Mouse (Mus musculus): ENCODE measurements at regions not wholly inside any gene's neighbourhood (a gene's known extent, or its start where the extent isn't known, plus 50 kb on each side); places are given as distances from the start of the nearest gene placed in this dataset.
A peak's percentile ranks its signal among the peaks of the same experiment; 100 is the strongest.

DNA sequence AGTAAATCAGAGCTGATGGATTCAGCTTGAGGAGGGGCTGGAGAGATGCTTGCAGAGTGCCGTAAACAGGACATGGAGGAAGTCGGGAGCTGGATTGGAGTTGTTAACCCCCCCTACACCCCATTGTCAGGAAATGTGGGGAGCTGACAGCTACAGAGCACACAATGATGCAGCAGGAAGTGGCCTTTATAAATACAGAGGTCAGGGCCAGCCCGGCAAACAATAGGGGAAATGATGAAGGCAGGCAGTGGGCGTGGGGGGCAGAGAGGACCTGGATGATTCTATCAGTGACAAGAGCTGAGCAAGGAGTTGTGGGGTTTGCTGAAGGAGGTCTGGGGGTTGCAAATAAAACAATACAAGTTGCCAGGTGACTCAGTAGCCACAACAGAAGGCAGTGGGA is 265.3 kb downstream of the Ets1 start:
- intact Hi-C loops (cut with DNase I), result loop anchor here (1.0 kb wide), 1 partner anchor 32 kb away; no protein-coding TSS in a partner anchor
- peak; percentile 42 to 57 for DNase-seq

DNA sequence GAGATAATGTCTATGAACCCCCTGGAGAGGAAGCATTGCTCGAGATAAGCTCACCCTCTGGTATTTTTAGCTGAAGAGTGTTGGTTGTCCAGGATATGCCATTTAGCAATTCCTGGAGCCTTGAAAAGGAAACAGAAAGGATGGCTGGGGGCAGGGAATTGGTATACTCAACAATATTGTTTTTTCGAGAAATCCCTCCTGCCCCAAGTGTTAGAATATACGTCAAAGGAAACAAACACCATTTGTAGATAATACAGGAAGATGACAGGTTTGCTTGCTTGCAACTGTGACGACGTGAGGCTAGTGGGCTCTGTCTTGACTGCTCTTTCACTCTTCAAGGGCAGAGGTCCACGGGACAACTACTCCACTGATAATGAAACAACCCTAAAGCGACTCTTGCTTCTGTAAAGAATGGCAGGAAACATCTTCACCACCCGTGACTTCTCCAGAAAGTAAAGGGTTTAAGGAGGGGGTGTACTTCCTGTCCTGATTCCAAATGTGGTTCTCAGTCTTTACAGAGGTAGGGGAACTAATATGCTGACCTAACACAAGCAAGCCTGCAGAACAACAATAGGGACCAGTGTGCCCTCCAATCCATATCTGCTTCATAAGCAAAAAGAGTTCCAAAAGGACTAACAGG is 270.3 kb downstream of the Ets1 start:
- intact Hi-C loops (cut with DNase I), result loop anchor here (1.0 kb wide), 1 partner anchor 27 kb away; no protein-coding TSS in a partner anchor
- DNase-seq, result peak in 1 of 2 experiments; percentile 18

DNA sequence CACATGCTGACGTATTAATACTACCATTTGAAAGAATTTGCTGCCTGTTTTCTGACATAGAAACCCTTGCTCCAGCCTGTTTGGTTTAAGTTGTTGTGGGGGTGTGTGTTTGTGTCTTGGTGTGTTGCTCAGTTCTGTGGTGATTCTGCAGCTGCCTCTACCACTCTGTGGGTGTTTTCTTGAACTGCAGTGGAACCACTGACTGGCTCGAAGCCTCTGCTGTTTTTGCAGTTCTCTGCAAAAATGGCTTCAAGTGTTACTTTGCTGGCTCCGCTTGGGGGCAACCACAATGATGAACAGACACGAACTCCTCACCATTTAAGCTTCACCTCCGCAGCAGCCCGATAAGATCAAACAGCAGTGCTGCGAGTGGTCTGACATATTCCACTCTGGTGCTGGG is 274.6 kb downstream of the Ets1 start:
- intact Hi-C loops (cut with DNase I), result loop anchor here (2.0 kb wide), 1 partner anchor 16 kb away; no protein-coding TSS in a partner anchor
- DNase-seq, result no peak

DNA sequence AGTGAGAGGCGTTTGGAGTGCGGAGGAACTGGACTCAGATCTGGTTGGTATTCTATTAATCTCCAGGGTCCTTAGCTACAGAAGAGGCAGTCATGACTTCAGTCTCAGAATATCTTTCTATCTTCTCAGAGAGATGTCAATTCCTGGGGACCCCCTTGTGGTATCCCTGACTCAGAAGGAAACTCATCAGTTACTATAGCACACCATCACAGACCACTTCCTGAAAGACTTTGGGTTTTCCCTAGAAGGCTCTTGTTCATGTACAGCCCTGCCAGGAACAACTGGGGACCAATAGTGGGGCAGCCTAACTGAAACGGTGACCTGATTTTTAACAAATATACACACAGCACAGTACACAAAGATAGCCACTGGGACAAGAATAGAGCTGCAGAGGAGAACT is 279.6 kb downstream of the Ets1 start:
- intact Hi-C loops (cut with DNase I), result no loop called here
- no peak for DNase-seq

DNA sequence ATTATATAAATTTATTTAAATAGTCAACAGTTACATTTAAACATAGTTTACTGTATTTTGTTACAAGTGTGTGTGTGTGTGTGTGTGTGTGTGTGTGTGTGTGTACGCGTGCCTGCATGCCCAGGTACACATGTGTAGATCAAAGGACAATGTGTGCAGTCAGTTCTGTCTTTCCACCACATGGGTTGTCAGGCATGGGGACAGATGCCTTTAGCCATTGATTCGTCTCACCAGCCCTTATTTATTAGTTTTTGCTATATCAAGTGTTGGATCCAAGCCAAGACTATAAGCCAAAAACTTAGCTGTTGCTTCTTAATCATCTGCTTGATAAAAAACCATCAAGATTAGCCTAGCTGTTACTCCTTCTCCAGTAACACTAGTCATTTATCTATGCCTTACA is 280.7 kb downstream of the Ets1 start:
- intact Hi-C loops (cut with DNase I), result no loop called here
- no peak for DNase-seq

DNA sequence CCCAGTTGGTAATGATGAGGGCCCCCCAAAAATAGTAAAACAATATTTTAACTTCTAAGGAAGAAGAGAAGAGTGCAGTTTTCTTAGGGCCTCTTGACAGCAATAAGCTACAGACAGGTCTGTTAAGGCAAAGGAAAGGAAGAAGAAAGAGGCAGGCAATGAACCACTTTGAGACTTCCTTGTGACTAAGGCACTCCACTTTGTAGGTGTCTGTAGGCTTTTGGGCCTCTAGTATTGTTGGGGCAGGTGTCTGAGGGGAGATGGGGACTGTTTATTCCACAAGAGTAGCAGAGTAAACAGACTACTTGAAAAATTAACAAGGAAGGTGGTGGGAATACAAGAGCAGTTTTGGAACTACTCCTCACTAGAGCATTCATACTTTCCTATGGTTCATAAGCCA is 287.9 kb downstream of the Ets1 start:
- intact Hi-C loops (cut with DNase I), result no loop called here
- DNase-seq, result no peak

DNA sequence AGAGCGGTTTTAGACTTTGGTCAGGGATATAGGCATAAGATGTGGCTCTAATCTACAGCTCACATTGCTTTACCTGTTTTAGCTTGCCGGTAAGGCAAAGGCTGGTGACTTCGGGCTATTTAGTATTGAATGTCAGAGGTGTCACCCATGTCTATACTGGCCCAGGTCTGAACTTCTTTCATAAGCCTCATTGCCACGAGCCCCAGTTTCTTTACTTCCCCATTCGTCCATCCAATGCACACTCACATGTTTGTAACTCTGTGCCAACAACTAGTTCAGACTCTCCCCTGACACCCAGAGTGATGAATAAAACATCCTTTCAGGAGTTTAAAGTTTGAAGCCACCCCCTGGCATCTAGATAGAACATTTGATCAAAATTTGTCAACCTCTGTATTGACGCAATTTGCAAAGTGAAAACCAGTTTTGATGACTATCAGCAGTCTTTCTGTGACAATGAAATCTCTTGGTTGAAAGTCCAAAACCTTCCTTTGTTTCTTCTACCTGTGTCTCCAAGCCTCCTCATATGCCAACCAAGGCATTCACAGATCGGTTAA is 288.4 kb downstream of the Ets1 start:
- intact Hi-C loops (cut with DNase I), result no loop called here
- DNase-seq, result no peak

DNA sequence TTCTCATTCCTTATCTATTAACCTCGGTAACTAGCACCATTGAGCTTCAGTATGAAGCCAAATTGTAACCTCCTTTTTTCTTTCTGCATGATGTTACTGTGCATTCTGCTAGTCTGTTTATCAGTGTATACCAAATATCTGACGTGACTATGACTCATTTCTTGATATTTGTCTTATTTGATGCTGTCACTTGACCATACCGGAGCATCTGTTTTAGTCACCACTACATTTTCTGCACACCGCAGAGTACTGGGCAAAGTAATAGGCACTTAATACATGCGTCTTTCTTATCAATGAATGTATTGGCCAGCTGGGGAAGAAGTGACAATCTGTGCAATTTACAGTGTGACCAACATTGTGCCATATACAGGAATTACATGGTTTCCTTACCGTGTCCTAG is 289.0 kb downstream of the Ets1 start:
- intact Hi-C loops (cut with DNase I), result no loop called here
- no peak for DNase-seq

DNA sequence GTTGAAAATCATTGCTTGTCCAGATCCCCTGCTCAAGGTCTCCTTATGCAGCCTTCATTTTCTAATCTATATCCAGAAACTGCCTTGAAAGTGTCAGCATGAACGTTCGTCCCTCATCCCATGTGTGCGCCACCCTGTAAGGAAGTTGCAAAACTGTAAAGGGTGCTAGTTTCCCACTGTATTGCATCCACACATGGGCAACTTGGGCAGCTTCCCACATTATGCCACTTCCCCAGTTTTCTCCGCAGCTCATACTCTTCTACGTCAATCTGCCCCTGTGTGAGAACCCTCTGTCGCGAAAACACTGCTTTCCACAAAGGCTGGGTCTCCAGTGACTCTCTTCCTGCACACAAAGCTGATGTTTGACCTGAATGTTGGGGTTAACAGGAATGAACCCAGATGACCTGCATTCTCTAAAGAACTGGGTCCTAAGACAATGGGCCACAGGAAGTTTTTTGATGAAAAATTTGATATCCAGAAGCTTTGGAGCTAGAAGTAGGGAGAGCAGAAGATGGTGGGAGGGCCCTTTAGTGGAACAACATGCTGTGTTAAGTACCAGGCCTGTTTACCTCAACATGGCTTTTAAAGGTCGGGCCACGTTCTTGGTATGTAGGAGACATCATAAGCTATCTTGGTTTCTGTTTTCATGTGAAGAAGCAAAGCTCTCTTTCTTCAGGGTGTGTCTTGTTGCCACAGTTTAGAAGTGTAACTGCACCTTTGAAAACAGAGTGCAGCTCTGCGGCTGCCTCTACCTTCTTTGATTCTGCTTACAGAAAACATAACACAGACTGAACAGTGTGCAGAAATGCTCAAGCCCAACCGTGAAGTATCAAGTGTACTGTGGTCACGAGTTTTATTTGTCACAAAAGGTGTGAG is 289.9 kb downstream of the Ets1 start:
- DNase-seq, result no peak
- intact Hi-C loops (cut with DNase I), result loop anchor here (2.0 kb wide), 1 partner anchor 15 kb away; no protein-coding TSS in a partner anchor

DNA sequence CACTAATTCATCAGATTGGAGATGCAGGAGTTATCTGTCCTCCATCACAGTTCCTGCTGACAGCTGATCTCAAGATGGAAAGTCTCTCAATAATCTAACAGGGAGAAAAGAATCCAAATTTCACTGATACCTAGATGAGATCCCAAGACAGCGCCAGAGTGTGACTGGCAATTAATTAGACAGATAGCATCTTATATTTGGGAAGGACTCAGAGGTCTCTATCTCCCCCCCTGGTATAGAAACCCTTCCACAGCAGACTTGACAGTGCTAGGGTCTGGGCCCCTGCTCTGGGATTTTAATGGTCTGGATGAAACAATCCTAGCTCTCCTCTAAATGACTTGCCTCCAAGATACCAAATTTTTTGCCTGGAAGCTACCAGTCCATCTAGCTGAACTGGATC is 291.6 kb downstream of the Ets1 start:
- DNase-seq, result no peak
- intact Hi-C loops (cut with DNase I), result loop anchor here (2.0 kb wide), 1 partner anchor 17 kb away; no protein-coding TSS in a partner anchor

DNA sequence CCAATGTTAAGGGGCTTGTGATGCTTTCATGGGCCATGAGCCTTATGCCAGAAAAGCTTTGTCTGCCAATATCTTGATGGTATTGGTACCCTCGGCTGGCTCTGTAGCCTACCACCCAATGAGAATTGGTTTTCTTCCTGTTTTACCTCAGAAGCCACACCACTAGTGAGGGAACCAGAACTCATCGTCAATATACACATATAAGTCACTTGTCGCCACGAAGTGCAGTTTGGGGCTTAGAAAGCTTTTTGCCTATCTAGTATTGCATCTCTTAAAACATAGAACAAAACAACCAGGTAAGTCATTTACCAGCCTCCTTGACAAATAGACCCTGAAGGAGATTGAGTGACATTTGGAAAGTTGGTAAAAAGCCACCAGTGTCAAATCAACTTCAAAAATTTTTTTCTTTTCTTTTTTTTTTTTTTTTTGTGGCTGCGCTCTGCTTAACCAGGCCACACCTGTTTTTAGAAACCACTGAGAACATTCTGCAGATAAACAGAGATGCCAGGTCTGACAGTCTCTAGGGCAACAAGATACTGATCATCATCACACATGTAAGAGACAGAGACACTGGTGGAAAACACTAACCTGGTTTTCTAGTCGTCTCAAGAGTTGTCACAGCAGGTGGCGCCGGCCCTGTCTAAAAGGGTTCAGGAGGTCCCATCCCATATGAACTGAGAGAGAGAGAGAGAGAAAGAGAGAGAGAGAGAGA is 292.4 kb downstream of the Ets1 start:
- intact Hi-C loops (cut with DNase I), result no loop called here
- no peak for DNase-seq

DNA sequence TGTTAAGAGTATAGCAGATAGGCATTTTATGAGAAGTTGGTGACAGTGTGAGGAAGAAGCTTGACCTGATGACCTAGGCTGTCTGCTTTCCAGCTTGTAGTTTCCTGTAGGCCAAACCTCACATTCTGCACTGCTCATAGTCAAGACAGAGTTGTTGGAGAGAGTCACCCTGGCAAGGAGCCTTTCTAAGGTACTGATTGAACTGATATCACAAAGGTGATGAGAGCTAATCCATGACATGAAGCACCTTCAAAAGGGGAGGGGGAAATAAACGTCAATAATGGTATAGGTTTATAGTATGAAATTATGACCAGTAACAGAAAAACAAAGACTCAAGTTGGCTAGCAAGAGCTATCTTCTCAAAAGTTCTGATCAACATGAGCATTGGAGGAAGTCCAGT is 293.3 kb downstream of the Ets1 start:
- no peak for DNase-seq
- intact Hi-C loops (cut with DNase I), result no loop called here

DNA sequence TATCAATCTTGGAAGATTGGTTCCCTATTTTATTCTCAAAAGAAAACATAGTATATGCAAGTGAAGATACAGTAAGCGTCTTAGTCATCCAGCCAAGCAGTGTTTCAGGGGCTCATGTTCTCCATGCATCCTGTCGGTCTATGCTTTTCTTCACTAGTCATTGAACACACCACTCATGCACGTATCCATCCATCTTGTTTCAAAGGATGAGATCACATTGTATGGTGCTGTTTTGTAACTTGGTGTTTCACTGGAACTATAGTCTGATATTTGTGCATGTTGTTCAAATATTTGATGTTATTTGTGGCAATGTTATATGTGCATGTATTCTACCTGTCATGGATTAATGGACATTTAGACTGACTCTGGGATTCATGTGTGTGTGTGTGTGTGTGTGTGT is 293.8 kb downstream of the Ets1 start:
- intact Hi-C loops (cut with DNase I), result loop anchor here (10.0 kb wide), 2 partner anchors 95 to 255 kb away; no protein-coding TSS in a partner anchor
- no peak for DNase-seq

DNA sequence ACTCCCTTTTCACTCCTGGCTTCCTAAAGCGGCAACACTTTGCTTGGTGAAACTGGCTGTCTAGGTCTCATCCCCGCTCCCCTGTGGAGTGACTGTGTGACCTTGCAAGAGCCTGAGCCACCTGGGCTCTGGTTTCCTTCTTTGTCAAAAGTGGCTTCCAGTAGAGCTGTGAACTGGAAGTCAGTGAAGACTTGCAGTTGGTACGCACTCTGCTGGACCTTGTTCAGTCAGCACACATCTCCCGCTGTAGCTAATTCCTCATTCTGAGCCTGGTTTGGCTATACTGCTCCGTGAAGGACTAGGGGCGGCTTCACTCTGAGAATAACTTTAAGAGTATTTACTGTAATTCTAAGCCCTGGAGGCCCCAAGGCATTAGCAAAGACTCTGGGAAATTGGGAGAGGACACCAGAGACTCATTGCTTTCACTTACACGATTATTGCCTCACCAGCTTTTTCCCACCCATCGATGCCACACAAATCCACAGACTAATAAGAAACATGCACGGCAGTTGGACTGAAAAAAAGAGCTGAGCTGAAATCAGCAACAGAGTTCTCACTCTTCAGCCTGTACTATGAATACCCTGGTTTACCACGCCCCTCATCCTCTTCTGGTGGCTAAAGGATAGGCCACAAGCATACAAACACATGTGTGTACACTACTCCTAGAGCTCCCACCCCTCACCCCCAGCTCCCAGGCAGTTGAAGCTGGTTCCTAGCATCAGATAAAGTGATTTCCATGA is 295.4 kb downstream of the Ets1 start:
- intact Hi-C loops (cut with DNase I), result loop anchor here (10.0 kb wide), 2 partner anchors 97 to 257 kb away; no protein-coding TSS in a partner anchor
- DNase-seq, result no peak

DNA sequence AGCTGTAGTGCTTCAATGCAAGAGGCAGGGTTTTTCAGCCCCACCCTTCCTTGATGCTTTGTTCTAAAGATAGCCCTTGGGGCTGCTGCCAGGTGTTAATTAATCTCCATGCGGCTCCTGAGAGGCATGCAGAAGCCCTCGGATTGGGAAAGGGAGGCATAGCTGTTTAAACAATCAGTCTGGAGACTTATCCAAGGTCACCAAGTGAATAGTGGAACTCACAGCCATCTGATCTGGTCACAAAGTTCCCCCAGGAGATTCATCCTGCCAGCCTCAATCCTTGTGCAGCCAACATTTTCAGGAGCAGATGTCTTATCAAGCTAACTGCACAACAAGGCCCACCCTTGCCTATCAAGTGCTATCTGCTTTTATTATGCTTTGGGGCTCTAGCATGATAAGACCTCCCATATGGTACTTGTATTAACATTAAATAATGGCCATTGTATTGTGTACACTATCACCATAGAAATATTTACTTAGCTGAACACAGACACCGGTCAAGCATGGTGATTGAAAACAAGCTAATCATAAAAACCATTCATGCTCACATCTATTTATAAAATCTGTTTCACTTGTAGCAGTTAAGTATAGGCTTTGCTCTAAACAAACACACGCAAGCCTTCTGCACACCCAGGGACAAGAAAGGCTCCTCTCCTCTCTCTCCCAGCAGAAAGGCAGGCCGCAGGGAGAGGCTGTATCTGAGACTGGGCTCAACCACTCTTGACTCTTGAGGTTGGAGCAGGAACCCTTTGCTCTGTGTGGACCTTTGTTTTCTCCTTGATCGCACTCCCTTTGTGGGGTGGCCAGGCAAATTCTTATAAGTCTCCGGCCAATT is 297.4 kb downstream of the Ets1 start:
- peak; percentile 47 to 54 for DNase-seq
- intact Hi-C loops (cut with DNase I), result loop anchor here (1.0 to 10.0 kb wide), 4 partner anchors 27 to 259 kb away; no protein-coding TSS in a partner anchor

DNA sequence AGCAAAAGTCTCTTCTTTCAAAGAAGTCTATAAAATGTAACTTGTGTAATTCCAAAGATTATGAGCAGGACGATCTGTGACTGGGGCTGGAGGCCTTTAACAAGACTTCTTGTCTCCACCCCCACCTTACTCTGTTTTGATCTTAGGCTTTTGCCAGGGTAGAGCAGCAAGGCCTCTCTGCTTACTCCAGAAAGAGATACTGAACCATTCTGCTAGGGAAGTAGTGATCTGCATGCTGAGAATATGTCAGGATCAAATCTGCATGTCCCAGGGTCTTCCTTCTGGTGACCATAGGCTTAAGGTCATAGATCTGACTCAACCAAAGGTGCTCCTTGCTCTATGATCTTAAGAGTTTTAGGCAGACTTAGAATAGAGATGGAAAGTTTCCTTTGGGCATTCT is 298.4 kb downstream of the Ets1 start:
- intact Hi-C loops (cut with DNase I), result loop anchor here (10.0 kb wide), 2 partner anchors 100 to 260 kb away; no protein-coding TSS in a partner anchor
- DNase-seq, result no peak

DNA sequence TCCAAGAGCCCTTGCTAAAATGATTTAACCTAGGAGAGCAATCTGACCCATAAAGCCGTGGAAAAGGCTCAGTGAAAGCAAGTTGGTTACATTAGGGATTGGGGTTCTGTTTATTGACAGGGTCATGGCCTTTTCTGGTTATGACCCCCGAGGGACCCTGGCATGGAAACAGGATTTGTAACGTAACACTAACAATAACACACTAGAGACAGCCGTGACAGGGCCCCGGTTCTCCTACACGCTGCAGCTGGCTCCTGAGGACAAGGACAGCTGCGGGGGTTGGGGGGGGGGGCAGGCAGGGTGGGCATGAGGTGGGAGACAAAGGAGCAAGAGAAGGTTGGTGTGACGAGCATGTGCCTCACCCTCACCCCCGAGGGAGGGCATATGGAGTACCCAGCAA is 300.4 kb downstream of the Ets1 start:
- no peak for DNase-seq
- intact Hi-C loops (cut with DNase I), result loop anchor here (5.0 to 10.0 kb wide), 4 partner anchors 102 to 262 kb away; no protein-coding TSS in a partner anchor

DNA sequence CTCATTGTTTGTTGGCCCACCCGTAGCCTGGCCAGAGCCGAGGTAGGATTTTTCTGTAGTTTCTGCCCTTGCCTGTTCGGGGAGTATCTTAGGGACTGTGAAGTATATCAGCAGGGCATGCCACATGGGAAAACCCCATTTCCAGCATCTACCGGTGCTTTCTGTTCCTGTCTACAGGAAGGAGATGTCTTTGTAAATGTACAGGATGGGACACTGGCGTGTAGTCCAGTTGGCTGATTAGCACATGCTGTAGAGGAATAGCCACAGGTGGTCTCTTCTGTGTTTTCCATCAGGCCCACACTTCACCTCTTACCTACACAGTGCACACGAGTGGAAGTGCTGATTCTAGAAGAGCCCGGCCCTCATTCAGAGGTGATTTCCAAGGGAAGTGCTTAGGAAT is 301.4 kb downstream of the Ets1 start:
- intact Hi-C loops (cut with DNase I), result loop anchor here (5.0 to 10.0 kb wide), 4 partner anchors 103 to 263 kb away; no protein-coding TSS in a partner anchor
- DNase-seq, result peak in 1 of 2 experiments; percentile 24

DNA sequence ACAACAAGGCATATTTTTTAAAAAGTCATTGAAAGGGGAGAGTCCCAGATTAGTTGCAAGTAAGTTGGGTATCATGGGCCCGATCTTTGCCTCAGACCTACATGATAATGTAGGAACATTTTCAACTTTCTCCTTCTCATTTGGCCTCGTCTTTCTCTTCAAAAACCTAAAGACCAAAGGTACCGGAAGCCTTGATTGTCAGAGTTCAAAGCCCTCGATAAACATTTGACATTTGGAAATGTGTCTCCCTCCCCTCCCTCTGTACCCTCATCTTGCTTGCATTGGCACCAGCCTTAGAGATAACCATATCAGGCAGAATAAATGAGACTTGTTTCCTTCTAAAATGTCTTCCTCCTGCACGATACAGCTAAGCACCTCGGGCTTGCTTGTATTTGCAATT is 302.8 kb downstream of the Ets1 start:
- intact Hi-C loops (cut with DNase I), result loop anchor here (5.0 to 10.0 kb wide), 4 partner anchors 104 to 264 kb away; no protein-coding TSS in a partner anchor
- DNase-seq, result no peak

All from heart, postnatal 36 days (tissue).